Mouse (Mus musculus): ENCODE data around the gene Tmem245.
A peak's percentile ranks its signal among the peaks of the same experiment; 100 is the strongest.

The Tmem245 gene

DNA sequence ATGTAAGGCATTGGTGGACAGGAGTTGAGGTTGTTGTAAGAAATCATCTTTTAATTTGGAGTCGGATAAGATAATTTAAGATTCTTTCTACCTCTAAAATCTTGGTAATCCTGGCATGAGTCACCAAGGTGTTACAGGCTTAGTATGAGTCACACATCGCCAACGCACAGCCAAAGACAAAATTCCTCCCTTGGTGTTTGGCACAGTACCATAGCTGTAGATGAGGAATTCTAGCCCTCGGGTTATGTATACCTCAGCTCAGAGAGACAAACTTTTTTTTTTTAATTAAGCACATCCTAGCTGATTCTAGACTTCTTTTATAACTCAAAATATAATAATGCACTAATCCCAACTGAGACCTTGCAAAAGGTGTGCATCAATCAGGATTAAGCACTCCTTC is 83.2 kb downstream of the Tmem245 start:
- peak; percentile 28 for DNase-seq

DNA sequence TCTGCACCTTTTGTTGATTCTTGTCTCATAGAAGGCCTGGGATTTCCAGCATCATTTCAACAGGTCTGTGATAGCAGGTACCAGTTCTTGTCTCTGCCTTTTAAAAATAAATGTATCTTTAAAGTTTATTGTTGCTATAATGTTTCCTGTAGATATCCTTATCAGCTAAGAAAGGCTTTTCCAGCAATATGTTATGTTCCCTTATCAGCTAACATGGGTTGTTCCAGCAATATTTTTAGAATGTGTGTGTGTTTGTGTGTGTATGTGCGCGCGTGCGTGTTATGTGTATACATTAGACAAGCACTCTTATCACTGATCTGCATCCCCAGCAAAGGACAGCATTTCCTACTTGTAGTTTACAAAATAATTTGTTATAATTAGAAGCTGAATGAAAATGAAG is 85.7 kb downstream of the Tmem245 start:
- no peak for DNase-seq

DNA sequence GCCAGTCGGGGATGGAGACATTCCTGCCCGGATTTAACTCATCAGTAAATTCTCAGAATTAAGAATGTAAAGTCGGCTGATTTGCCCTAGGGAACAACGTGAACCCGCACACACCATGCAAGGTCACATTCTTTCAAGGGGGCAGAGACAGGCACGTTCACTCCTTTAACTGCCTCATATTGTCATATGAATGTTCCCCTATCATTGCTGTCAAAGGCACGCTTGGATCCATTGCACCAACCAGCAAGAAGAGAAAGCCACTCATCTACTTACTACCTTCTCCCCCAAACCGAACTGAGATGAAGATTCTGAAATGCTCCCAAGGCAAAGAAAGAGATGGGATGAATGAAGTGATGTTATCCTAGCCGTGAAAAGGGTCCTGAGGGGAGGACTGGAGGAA is 88.5 kb downstream of the Tmem245 start:
- DNase-seq = no peak

- DNase-seq = no peak
Measured at GRCm38 (mm10) chr4:56856371-56856949, 90.8 kb downstream of the Tmem245 start.

- DNase-seq = no peak
Measured at GRCm38 (mm10) chr4:56855935-56856334, 91.3 kb downstream of the Tmem245 start.

GRCm38 (mm10) chr4:56850724-56851123 is 96.5 kb downstream of the Tmem245 start:
- DNase-seq = no peak

DNA sequence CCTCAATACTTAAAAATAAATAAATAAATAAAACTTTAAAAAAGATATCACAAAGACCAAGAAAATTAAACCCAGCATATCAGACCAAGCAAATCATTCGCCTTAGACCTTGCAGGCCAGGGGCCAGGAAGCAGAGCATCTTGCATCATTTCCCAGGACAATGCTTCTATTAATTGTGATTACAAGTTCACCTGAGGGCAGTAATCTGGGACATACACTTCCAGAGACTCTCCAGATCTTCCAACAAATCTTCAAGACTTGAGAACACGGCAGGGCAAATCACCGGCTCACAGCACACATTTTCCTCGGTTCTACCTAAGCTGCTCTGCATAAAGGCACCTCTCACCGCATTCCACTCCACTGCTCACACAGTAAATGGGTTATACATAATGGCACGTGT is 99.2 kb downstream of the Tmem245 start:
- no peak for DNase-seq

GRCm38 (mm10) chr4:56847400-56847799 is 99.8 kb downstream of the Tmem245 start:
- no peak for DNase-seq

DNA sequence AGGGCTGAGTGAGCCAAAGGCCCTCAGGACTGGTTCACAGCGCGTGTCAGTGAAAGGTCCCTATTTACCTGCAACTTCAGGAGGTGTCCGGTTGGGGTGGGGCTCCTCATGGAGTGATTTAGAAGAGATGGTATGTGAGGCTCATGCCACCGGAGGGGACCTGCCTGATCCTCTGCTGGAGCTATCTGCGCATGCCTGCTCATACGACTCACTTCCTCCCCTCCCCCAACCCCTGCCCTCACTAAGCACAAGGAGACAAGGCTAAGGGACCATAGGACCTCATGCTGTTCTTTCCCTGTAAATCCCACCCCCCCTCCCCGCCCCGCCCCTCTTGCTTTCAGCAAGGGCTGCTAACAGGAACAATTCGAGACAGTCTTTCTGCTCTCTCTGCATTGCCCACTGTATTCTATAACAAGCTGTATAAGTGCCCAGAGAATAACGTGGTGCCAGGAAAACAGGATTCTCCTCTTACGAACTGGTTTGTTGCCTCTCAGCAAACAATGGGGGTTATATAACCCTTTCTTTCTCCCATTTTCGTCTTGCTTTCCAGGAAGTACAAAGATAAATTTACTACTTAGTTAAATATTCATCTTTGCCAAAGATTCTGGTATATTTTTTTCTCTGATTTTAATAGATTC is 101.2 kb downstream of the Tmem245 start:
- no peak for DNase-seq

DNA sequence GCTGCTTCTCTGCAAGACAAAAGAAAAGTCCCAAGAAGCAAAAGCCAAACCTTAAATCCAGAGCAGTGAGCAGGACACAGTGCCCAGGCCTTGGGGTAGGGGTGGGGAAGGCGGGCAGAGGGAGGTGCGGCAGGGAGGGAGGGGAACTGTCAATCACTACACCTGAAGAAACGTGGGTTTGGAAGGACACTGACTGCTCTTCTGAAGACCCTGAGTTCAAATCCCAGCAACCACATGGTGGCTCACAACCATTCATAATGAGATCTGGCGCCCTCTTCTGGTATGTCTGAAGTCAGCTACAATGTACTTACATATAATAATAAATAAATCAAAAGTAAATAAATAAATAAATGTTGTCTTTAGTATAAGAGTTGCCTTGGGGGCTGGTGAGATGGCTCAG is 102.3 kb downstream of the Tmem245 start:
- no peak for DNase-seq

DNA sequence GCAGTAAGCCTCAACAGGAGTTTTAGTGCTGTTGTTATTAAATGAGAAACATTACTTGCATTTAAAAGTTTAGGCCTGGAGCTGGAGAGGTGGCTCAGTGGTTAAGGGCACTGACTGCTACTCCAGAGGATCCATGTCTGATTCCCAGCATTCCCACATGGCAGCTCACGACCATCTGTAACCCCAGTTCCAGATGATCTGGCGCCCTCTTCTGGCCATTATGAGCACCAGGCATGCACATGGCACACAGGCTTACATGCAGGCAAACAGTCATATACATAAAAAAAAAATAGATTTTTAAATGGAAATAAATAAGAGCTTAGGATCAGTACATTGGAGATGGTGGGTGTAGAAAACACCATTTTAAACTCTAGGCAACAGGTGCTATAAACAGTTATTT is 103.3 kb downstream of the Tmem245 start:
- DNase-seq = no peak

- no peak for DNase-seq
Measured at GRCm38 (mm10) chr4:56842501-56842900, 104.7 kb downstream of the Tmem245 start.

DNA sequence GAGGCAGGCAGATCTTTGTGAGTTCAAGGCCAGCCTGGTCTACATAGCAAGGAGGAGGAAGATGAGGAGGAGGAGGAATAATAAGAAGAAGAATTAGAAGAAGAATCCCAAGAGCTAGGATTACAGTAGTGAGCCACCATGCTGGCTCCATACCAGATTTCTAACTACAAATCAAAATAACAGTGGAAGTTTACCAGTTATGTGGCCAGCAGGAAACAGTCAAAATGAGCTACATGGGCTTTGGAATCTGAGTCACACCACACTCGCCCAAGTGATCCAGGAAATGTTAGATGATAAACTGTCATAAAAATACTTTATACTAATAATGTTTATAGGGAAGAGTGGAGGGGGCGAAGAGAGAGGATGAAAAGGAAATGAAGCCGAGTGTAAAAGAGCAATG is 106.9 kb downstream of the Tmem245 start:
- DNase-seq = no peak

DNA sequence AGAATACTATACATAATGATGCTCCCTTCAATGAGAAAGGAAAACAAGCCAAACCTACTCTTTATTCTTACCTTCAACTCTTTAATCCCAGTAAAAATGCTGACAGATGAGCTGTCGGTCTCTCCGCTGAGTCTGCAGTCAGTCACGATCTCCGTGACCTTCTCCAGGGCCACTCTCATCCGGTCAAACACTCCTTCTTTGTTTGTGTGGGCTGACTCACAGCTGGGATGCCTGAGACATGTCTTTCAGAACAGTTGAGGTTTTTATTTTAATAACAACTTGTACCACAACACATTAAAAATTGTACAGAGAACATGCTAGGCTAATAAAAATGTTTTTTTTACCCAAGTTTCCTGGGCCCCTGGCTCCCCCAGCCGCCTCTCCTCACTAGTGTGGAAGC is 109.6 kb downstream of the Tmem245 start:
- DNase-seq = no peak

GRCm38 (mm10) chr4:56831998-56832397 is 115.2 kb downstream of the Tmem245 start:
- DNase-seq = no peak

- no peak for DNase-seq
Measured at GRCm38 (mm10) chr4:56831013-56831609, 116.1 kb downstream of the Tmem245 start.

DNA sequence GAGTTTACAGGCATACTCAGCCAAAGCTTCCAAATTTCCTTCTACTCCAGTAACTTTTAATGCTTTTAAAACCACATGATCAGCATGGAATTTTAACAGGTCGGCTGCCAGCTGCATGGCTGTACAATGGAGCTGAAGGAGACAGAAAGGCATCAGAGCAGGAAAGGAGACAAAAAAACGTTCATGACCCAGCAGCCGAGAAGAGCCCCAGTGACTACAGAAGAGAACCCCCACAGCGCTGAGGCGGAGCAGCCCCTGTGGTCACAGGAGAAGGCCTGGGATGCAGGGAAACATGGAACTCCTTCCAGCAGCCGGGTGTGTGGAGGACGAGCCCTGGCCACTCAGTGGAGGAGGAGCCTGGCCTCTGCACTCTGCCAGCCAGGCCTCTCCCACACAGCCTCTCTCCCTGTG is 117.7 kb downstream of the Tmem245 start:
- DNase-seq = peak; percentile 14

DNA sequence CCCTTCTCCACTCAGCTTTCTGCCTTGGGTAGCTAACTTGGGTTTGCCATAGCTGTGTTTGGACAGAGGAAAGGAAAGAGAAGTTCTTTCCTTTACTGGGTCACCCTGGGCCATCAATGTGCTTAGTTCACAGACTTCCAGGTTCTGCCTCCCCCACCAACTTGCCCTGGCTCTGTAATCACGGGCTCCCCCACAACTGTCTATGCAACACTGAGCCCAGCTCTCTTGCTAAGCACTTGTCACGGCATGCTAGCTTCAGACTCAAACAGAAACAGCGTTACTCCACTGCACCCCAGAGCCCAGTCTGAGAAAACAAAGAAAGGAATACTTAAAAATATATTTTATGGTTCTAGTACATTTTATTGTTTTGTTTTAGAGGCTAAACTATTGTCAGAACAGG is 118.3 kb downstream of the Tmem245 start:
- no peak for DNase-seq

DNA sequence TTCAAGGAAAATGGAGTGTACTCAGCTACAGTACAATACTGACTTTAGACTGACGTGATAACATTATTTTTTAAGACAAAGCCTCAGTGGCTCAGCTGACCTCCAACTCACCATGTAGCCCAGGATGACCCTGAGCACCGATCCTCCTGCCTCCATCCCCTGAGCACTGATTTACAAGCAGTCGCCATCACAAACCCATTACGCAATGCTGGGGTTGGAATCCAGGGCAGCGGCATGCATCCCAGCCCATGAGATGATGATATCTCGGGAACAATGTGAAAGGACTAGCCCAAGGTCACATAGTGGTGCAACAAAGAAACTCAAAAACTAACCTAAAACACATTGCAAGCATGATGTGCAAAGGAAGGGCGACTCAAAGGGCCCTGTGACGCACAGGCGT is 123.0 kb downstream of the Tmem245 start:
- DNase-seq = no peak

DNA sequence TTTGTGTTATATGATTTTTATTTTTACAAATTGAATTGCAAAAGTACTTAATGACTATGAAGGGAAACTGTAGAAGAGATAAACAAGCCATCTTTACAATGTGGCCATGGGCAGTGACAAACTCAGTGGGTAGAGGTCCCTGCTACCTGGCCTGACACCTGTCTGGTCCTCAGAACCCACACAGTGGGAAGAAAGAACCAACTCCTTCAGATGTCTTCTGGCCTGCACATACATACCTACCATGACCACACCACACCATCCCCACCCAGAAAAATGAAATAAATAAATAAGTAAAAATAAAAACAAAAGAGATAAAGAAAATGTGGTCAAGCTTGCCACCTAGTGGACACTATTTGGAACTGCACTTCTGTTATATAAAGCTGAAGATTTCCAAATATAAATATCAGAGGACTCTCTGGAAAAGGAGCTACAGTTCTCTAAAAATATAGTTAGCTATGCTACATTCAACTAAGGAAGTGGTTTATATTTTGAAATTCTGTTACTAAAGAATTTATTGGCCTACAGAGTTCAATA is 127.2 kb downstream of the Tmem245 start:
- DNase-seq = no peak
